Mouse (Mus musculus) heart, postnatal 4 days (tissue): ENCODE results near the gene Fads1. TPM values are rescaled to one million over a fixed set of nuclear protein-coding genes. Genes with fewer than 3 reads are reported as not detected.
A peak's percentile ranks its signal among the peaks of the same experiment; 100 is the strongest.

ENCODE experiments used
- DNase-seq: peaks from one replicate; pipeline ENCODE4 v3.0.0; 2021
- total RNA-seq, 2 experiments: library from RNA; stranded (reverse); gene quantifications; 2 replicates each; pipeline ENCODE4 v1.2.3; 2021

Fads1 gene
- total RNA-seq, 2 experiments from 2014 or later: 52.4 to 54.5 TPM

- DNase-seq: no peak
Observed at GRCm38 (mm10) chr19:10213796-10214471, 31.2 kb downstream of the Fads1 start.

GRCm38 (mm10) chr19:10216101-10216500, 33.4 kb downstream of the Fads1 start:
- DNase-seq: no peak

- DNase-seq: peak; percentile 65
Observed at GRCm38 (mm10) chr19:10219108-10219507, 36.4 kb downstream of the Fads1 start.

- DNase-seq: no peak
Observed at GRCm38 (mm10) chr19:10219593-10219992, 36.9 kb downstream of the Fads1 start.

GRCm38 (mm10) chr19:10221585-10221984, 38.9 kb downstream of the Fads1 start:
- DNase-seq: no peak

- no peak for DNase-seq
Observed at GRCm38 (mm10) chr19:10222656-10223055, 40.0 kb downstream of the Fads1 start.

- no peak for DNase-seq
Observed at GRCm38 (mm10) chr19:10223561-10223960, 40.9 kb downstream of the Fads1 start.

- no peak for DNase-seq
Observed at GRCm38 (mm10) chr19:10224637-10225453, 42.2 kb downstream of the Fads1 start.

- DNase-seq: no peak
Observed at GRCm38 (mm10) chr19:10225767-10226166, 43.1 kb downstream of the Fads1 start.

- DNase-seq: no peak
Observed at GRCm38 (mm10) chr19:10231016-10231415, 48.3 kb downstream of the Fads1 start.

- no peak for DNase-seq
Observed at GRCm38 (mm10) chr19:10231871-10232270, 49.2 kb downstream of the Fads1 start.

- no peak for DNase-seq
Observed at GRCm38 (mm10) chr19:10232327-10233017, 49.8 kb downstream of the Fads1 start.

GRCm38 (mm10) chr19:10235784-10236565, 53.3 kb downstream of the Fads1 start:
- no peak for DNase-seq

- DNase-seq: peak; percentile 32
Observed at GRCm38 (mm10) chr19:10238477-10238876, 55.8 kb downstream of the Fads1 start.

- DNase-seq: no peak
Observed at GRCm38 (mm10) chr19:10239419-10239818, 56.7 kb downstream of the Fads1 start.

GRCm38 (mm10) chr19:10239975-10240653, 57.4 kb downstream of the Fads1 start:
- no peak for DNase-seq

GRCm38 (mm10) chr19:10240654-10241305, 58.1 kb downstream of the Fads1 start, which contains the start of gene Myrf:
Myrf (minus strand) TSS chr19:10240748.
- DNase-seq: peak; percentile 86

- DNase-seq: no peak
Observed at GRCm38 (mm10) chr19:10242916-10243315, 60.2 kb downstream of the Fads1 start.

GRCm38 (mm10) chr19:10244183-10244582, 61.5 kb downstream of the Fads1 start:
- peak; percentile 67 for DNase-seq
